Comparison of ENCODE assay signal across 8 mouse cellular contexts in genomic region chr2:76369821-76370655, GRCm38 (mm10). TPM values are rescaled to one million over a fixed set of nuclear protein-coding genes. Genes with fewer than 3 reads are reported as not detected.
DNase-seq lines count a peak whose midpoint lies in the region; ATAC-seq and TF ChIP-seq lines count a peak whose summit lies in the region.

TSS of gene Rbm45 (plus strand) at chr2:76369984.

- TF ChIP-seq CTCF in lung, postnatal 0 days (IDR thresholded peaks at IDR 0.05), result peak; percentile 86

- TF ChIP-seq EP300 in lung, postnatal 0 days (IDR thresholded peaks at IDR 0.05), result 0 out of 2 replicates have a peak, but pooled peaks have one; percentile 30

- peak; percentile 92 for DNase-seq in MN1 (ENCODE audit: low spot score)
- DNase-seq in cerebellum, adult 9-10 months, result peak; percentile 85
- peak; percentile 87 for DNase-seq in hindbrain, embryonic 10.5 days (ENCODE audit: low spot score)
- DNase-seq in layer of hippocampus, adult 9-11 months, result peak; percentile 80
- DNase-seq in lung, postnatal 0 days (ENCODE audit: low spot score), result peak; percentile 93
- peak; percentile 82 for DNase-seq in ovary, postnatal 14 days (ENCODE audit: low spot score)
- DNase-seq in thymus, postnatal 14 days, result peak; percentile 92

- H3K27me3 ChIP-seq in hindbrain, embryonic 10.5 days (ENCODE audit: insufficient read depth, poor library complexity, severe bottlenecking), result no peaks in the 10 kb centered on the region
- H3K27me3 ChIP-seq in lung, postnatal 0 days (replicated peaks; ENCODE audit: insufficient read depth, low read length), result no peaks in the 10 kb centered on the region

- H3K4me2 ChIP-seq in lung, postnatal 0 days (replicated peaks; ENCODE audit: low read depth, low read length), result peak within 1 kb of the TSS; percentile 93

- H3K4me1 ChIP-seq in hindbrain, embryonic 10.5 days (replicated peaks), result peaks cover 14% of the 10 kb centered on the region
- H3K4me1 ChIP-seq in lung, postnatal 0 days (ENCODE audit: insufficient read depth, low read depth, low read length), result peaks cover 4% of the 10 kb centered on the region

- peak within 1 kb of the TSS; percentile 92 for H3K27ac ChIP-seq in hindbrain, embryonic 10.5 days
- peak within 1 kb of the TSS; percentile 28 for H3K27ac ChIP-seq in lung, postnatal 0 days (ENCODE audit: low read length)

- WGBS in hindbrain, embryonic 10.5 days, result under 1% methylated on average over 61 of the region's 61 CpGs
- under 1% methylated on average over 61 of the region's 61 CpGs for whole genome bisulfite sequencing in lung, postnatal 0 days

- H3K9me3 ChIP-seq in hindbrain, embryonic 10.5 days, result no peaks in the 10 kb centered on the region
- no peaks in the 10 kb centered on the region for H3K9me3 ChIP-seq in lung, postnatal 0 days (ENCODE audit: low read length)

- ATAC-seq in frontal cortex, adult (ENCODE audit: low TSS enrichment), result peak; percentile 98
- peak; percentile 93 for ATAC-seq in lung, postnatal 0 days

- peak within 1 kb of the TSS; percentile 78 for H3K4me3 ChIP-seq in hindbrain, embryonic 10.5 days
- peak within 1 kb of the TSS; percentile 86 for H3K4me3 ChIP-seq in lung, postnatal 0 days (ENCODE audit: low read depth, low read length)

- peak within 1 kb of the TSS; percentile 55 for H3K9ac ChIP-seq in lung, postnatal 0 days (replicated peaks; ENCODE audit: low read depth)

- peaks cover 35% of the 10 kb centered on the region for H3K36me3 ChIP-seq in hindbrain, embryonic 10.5 days
- peaks cover 6% of the 10 kb centered on the region for H3K36me3 ChIP-seq in lung, postnatal 0 days (ENCODE audit: insufficient read depth, low read length)

RNA-seq across cellular contexts. Expression of gene Rbm45, which starts in this region (rescaled TPM):
- 17.8 and 18.3 TPM in 2 replicates for polyA plus RNA-seq in hindbrain, embryonic 10.5 days (2016; fragmentation: Nextera tagmentation; extraction: Ambion mirVana)
- 12.7 and 16.0 TPM in 2 replicates for polyA plus RNA-seq in lung, postnatal 0 days (2015; fragmentation: Nextera tagmentation; extraction: Ambion mirVana)

Comparison
In these comparisons a context has a peak if more than half of its experiments do, and no peak if none do; other contexts are left out.
1. Peak in every context shown above with its lines: DNase-seq, ATAC-seq, H3K4me3 ChIP-seq and H3K27ac ChIP-seq.